In the genomic region with DNA sequence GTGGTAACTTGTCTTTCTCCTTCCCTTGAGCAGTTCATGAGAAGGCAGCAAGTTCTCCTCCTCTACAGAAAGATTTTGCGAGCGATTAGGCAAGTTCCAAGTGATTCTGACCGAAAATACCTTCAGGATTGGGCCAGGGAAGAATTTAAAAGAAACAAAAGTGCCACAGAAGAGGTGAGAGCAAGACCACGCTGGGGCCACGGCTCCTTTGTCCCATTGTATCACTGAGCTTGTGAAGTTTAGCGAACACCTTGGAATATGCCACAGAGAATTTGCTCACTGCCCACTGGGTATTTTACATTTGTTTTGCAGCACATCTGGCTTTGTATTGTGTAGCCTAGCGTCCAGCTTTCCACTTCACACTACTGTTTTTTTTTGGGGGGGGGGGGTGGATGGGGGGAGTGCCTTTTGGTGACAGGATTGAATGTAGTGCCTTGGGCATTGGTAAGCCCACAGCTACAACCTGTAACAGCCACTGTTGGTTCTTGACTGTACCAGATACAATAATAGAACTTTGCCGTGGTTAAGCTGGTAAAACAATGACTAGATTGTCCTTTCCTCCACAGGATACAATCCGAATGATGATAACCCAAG, we compare ENCODE assay signal across 7 mouse cellular contexts. TPM values are rescaled to one million over a fixed set of nuclear protein-coding genes. Genes with fewer than 3 reads are reported as not detected.
A peak's percentile ranks its signal among the peaks of the same experiment; 100 is the strongest.
DNase-seq lines count a peak whose midpoint lies in the region; ATAC-seq and TF ChIP-seq lines count a peak whose summit lies in the region.

No protein-coding gene starts in this region.

- peak; percentile 33; the same call in 1 of the 2 replicates for ATAC-seq in lung, embryonic 16.5 days (ENCODE audit: low read depth)
- peak; percentile 50; the same call in 1 of the 2 replicates for ATAC-seq in embryonic facial prominence, embryonic 14.5 days (ENCODE audit: low read depth)
- ATAC-seq in intestine, postnatal 0 days: 0 out of 2 replicates have a peak, but pooled peaks have one; percentile 8

- peaks cover 8% of the 10 kb centered on the region; the same call in 1 of the 2 replicates for H3K4me1 ChIP-seq in lung, embryonic 16.5 days (replicated peaks; ENCODE audit: control insufficient read depth, insufficient read depth, low read length)
- H3K4me1 ChIP-seq in embryonic facial prominence, embryonic 14.5 days (ENCODE audit: control insufficient read depth, insufficient read depth, low read length): peaks cover 6% of the 10 kb centered on the region; the same call in 1 of the 2 replicates
- H3K4me1 ChIP-seq in intestine, postnatal 0 days (replicated peaks; ENCODE audit: control insufficient read depth, insufficient read depth, low read length): no peaks in the 10 kb centered on the region
- H3K4me1 ChIP-seq in olfactory bulb, adult 2 months (ENCODE audit: control insufficient read depth, insufficient read depth, low read length): 0 out of 2 replicates have a peak, but pooled peaks cover 2% of the 10 kb centered on the region

- peak overlapping the region; percentile 85 for H3K4me2 ChIP-seq in lung, embryonic 16.5 days (ENCODE audit: low read depth, low read length)
- peak overlapping the region; percentile 57 for H3K4me2 ChIP-seq in embryonic facial prominence, embryonic 14.5 days (ENCODE audit: low read depth, low read length)
- H3K4me2 ChIP-seq in intestine, postnatal 0 days (replicated peaks; ENCODE audit: low read depth): peak overlapping the region; percentile 68

- TF ChIP-seq POLR2A in olfactory bulb, adult 2 months (IDR thresholded peaks at IDR 0.05; ENCODE audit: insufficient read depth, low read depth, low read length): no peak

- peak overlapping the region; percentile 92 for H3K4me3 ChIP-seq in lung, embryonic 16.5 days (ENCODE audit: low read length)
- H3K4me3 ChIP-seq in embryonic facial prominence, embryonic 14.5 days (ENCODE audit: low read depth, low read length): peak overlapping the region; percentile 75
- peak overlapping the region; percentile 91 for H3K4me3 ChIP-seq in intestine, postnatal 0 days (ENCODE audit: low read depth, low read length)
- peak overlapping the region; percentile 63 for H3K4me3 ChIP-seq in olfactory bulb, adult 2 months (ENCODE audit: insufficient read depth, low read depth, low read length)

- no peak for DNase-seq in lung, postnatal 4 days
- DNase-seq in embryonic facial prominence, embryonic 14.5 days (ENCODE audit: low spot score): no peak
- no peak for DNase-seq in cerebellum, postnatal 4 days (ENCODE audit: low spot score in 2 of 2)
- DNase-seq in cerebellum, adult 9-11 months: no peak

- H3K27me3 ChIP-seq in lung, embryonic 16.5 days (ENCODE audit: control insufficient read depth, insufficient read depth, low read depth, low read length): no peaks in the 10 kb centered on the region
- no peaks in the 10 kb centered on the region for H3K27me3 ChIP-seq in embryonic facial prominence, embryonic 14.5 days (replicated peaks; ENCODE audit: control insufficient read depth, insufficient read depth, low read length)
- H3K27me3 ChIP-seq in intestine, postnatal 0 days (replicated peaks; ENCODE audit: control insufficient read depth, insufficient read depth, low read length): no peaks in the 10 kb centered on the region

- H3K9ac ChIP-seq in lung, embryonic 16.5 days (ENCODE audit: low read length): peak overlapping the region; percentile 96
- peak overlapping the region; percentile 89 for H3K9ac ChIP-seq in embryonic facial prominence, embryonic 14.5 days (ENCODE audit: low read depth, low read length)
- peak overlapping the region; percentile 85 for H3K9ac ChIP-seq in intestine, postnatal 0 days (ENCODE audit: low read depth, low read length)

- 4% methylated on average over 9 of the region's 9 CpGs for WGBS in lung, embryonic 16.5 days
- WGBS in embryonic facial prominence, embryonic 14.5 days: 5% methylated on average over 9 of the region's 9 CpGs
- 4% methylated on average over 9 of the region's 9 CpGs for WGBS in intestine, postnatal 0 days
- WGBS in olfactory bulb, adult 2 months: 1% methylated on average over 9 of the region's 9 CpGs

- no peaks in the 10 kb centered on the region for H3K9me3 ChIP-seq in lung, embryonic 16.5 days (ENCODE audit: control insufficient read depth, low read length)
- H3K9me3 ChIP-seq in embryonic facial prominence, embryonic 14.5 days (ENCODE audit: control insufficient read depth, low read length): no peaks in the 10 kb centered on the region
- no peaks in the 10 kb centered on the region for H3K9me3 ChIP-seq in intestine, postnatal 0 days (ENCODE audit: control insufficient read depth)

- H3K27ac ChIP-seq in lung, embryonic 16.5 days (ENCODE audit: low read length): peak overlapping the region; percentile 99
- H3K27ac ChIP-seq in embryonic facial prominence, embryonic 14.5 days (replicated peaks; ENCODE audit: low read depth, low read length): peak overlapping the region; percentile 98
- H3K27ac ChIP-seq in intestine, postnatal 0 days (ENCODE audit: low read depth, low read length): peak overlapping the region; percentile 97
- H3K27ac ChIP-seq in olfactory bulb, adult 2 months (ENCODE audit: insufficient read depth, low read depth, low read length): peak overlapping the region; percentile 82; the same call in 1 of the 2 replicates

- H3K36me3 ChIP-seq in lung, embryonic 16.5 days (ENCODE audit: control insufficient read depth, insufficient read depth, low read length): peaks cover 4% of the 10 kb centered on the region; the same call in 1 of the 2 replicates
- 0 out of 2 replicates have a peak, but pooled peaks cover 7% of the 10 kb centered on the region for H3K36me3 ChIP-seq in embryonic facial prominence, embryonic 14.5 days (ENCODE audit: control insufficient read depth, insufficient read depth, low read length)
- no peaks in the 10 kb centered on the region for H3K36me3 ChIP-seq in intestine, postnatal 0 days (ENCODE audit: control insufficient read depth, insufficient read depth)

- no peak for TF ChIP-seq CTCF in intestine, postnatal 0 days (IDR thresholded peaks at IDR 0.05; ENCODE audit: low read depth)
- TF ChIP-seq CTCF in olfactory bulb, adult 2 months (IDR thresholded peaks at IDR 0.05; ENCODE audit: insufficient read depth, low read depth, low read length): no peak

RNA-seq across cellular contexts. Expression of gene Lyrm2, which starts 0.6 kb away (rescaled TPM):
- polyA plus RNA-seq in lung, embryonic 16.5 days (2015; fragmentation: Nextera tagmentation; extraction: Ambion mirVana): 101 and 105 TPM in 2 replicates
- 99.4 and 102 TPM in 2 replicates for polyA plus RNA-seq in embryonic facial prominence, embryonic 14.5 days (2014; fragmentation: Nextera tagmentation; extraction: Ambion mirVana)
- 92.4 and 97.8 TPM in 2 replicates for polyA plus RNA-seq in intestine, postnatal 0 days (2015; fragmentation: Nextera tagmentation; extraction: Ambion mirVana)
- not detected in 2 replicates for polyA plus RNA-seq in olfactory bulb, adult 2 months (2012; ENCODE audit: insufficient read depth, insufficient read length, low replicate concordance, missing spikeins)

Comparison
In these comparisons a context has a peak if more than half of its experiments do, and no peak if none do; other contexts are left out.
1. RNA of gene Lyrm2, which starts 0.6 kb away (polyA plus RNA-seq): 101 to 105 TPM in lung, embryonic 16.5 days, 99.4 to 102 TPM in embryonic facial prominence, embryonic 14.5 days and 92.4 to 97.8 TPM in intestine, postnatal 0 days; not detected in olfactory bulb, adult 2 months; every median in the first group is over 10 times any median in the second.
2. Peak in every context shown above with its lines, with median percentiles within 50 percentile points of each other: ATAC-seq, H3K27ac ChIP-seq, H3K4me2 ChIP-seq, H3K4me3 ChIP-seq and H3K9ac ChIP-seq.